Mouse (Mus musculus): ENCODE measurements around the gene Smox. TPM values are rescaled to one million over a fixed set of nuclear protein-coding genes. Genes with fewer than 3 reads are reported as not detected.

Gene Smox
- total and polyA plus RNA-seq, 3 experiments, result 2.2 to 5.5 TPM; not detected in 1

- Histone ChIP-seq H3K9ac (ENCODE audit: control insufficient read depth, low read depth, low read length, poor library complexity, severe bottlenecking) (no peak overlapping the region), H3K36me3 (ENCODE audit: control insufficient read depth in 1 of 2, insufficient read depth in 2 of 2, low read length in 2 of 2) (no peaks in the 10 kb centered on the region), H3K27me3 (ENCODE audit: control insufficient read depth in 1 of 2, insufficient read depth in 2 of 2, low read length in 2 of 2) (no peaks in the 10 kb centered on the region), H3K27ac (ENCODE audit: control insufficient read depth, low read depth, low read length) (no peak overlapping the region), H3K9me3 (replicated peaks; ENCODE audit: insufficient read depth, low read length) (no peaks in the 10 kb centered on the region), H3K4me1 (ENCODE audit: control insufficient read depth in 1 of 2, insufficient read depth in 2 of 2, low read length in 2 of 2) (no peaks in the 10 kb centered on the region), H3K79me2 (ENCODE audit: control insufficient read depth, insufficient read depth, low read length, poor library complexity) (no peaks in the 10 kb centered on the region), H3K4me3 (ENCODE audit: control insufficient read depth in 1 of 2, insufficient read depth in 1 of 2, low read depth in 2 of 2, low read length in 2 of 2) (no peak overlapping the region)
- DNase-seq (ENCODE audit: low read depth, low spot score), result no peak
- TF ChIP-seq CHD2 (IDR thresholded peaks at IDR 0.05; ENCODE audit: low read length) (no peak), MAZ (IDR thresholded peaks at IDR 0.05; ENCODE audit: low read depth, low read length) (no peak), CTCF (IDR thresholded peaks at IDR 0.05 in 2 of 3, conservative IDR thresholded peaks at IDR 0.05 in 1 of 3; ENCODE audit: control insufficient read depth in 1 of 3, insufficient read depth in 1 of 3, low read depth in 2 of 3, low read length in 3 of 3, poor library complexity in 1 of 3, severe bottlenecking in 1 of 3) (peak in 2 of 3 experiments; percentile 4 to 25; a peak in 2 of 6 replicates), SIN3A (IDR thresholded peaks at IDR 0.05; ENCODE audit: low read length) (no peak), ZC3H11A (IDR thresholded peaks at IDR 0.05; ENCODE audit: low read depth, low read length) (no peak), ETS1 (IDR thresholded peaks at IDR 0.05; ENCODE audit: low read depth, low read length) (no peak)
These were observed 51.2 kb downstream of the Smox start for GRCm38 (mm10) chr2:131542531-131542930.

- no peak overlapping the region for H3K27ac ChIP-seq (ENCODE audit: control insufficient read depth, low read depth, low read length)
- no peaks in the 10 kb centered on the region for H3K36me3 ChIP-seq (ENCODE audit: control insufficient read depth in 1 of 2, insufficient read depth in 2 of 2, low read length in 2 of 2)
- no peak overlapping the region for H3K9ac ChIP-seq (ENCODE audit: control insufficient read depth, low read depth, low read length, poor library complexity, severe bottlenecking)
- no peaks in the 10 kb centered on the region for H3K4me1 ChIP-seq (ENCODE audit: control insufficient read depth in 1 of 2, insufficient read depth in 2 of 2, low read length in 2 of 2)
- TF ChIP-seq SMC3 (IDR thresholded peaks at IDR 0.05; ENCODE audit: low read depth, low read length) (peak; percentile 63), RAD21 (IDR thresholded peaks at IDR 0.05; ENCODE audit: low read depth, low read length) (peak; percentile 20), MYC (IDR thresholded peaks at IDR 0.05; ENCODE audit: low read depth, low read length) (no peak), POLR2A (IDR thresholded peaks at IDR 0.05; ENCODE audit: control insufficient read depth in 1 of 2, insufficient read depth in 1 of 2, low read depth in 1 of 2, low read length in 2 of 2, poor library complexity in 1 of 2) (no peak), MYB (IDR thresholded peaks at IDR 0.05; ENCODE audit: low read depth, low read length) (no peak), CTCF (IDR thresholded peaks at IDR 0.05 in 2 of 3, conservative IDR thresholded peaks at IDR 0.05 in 1 of 3; ENCODE audit: control insufficient read depth in 1 of 3, insufficient read depth in 1 of 3, low read depth in 2 of 3, low read length in 3 of 3, poor library complexity in 1 of 3, severe bottlenecking in 1 of 3) (peak; percentile 52 to 62 (median 56)), CHD2 (IDR thresholded peaks at IDR 0.05; ENCODE audit: low read length) (no peak), EP300 (IDR thresholded peaks at IDR 0.05; ENCODE audit: low read depth in 1 of 2, low read length in 2 of 2) (no peak), MAX (IDR thresholded peaks at IDR 0.05; ENCODE audit: low read length) (no peak)
- DNase-seq (ENCODE audit: low read depth, low spot score), result peak; percentile 47
- no peaks in the 10 kb centered on the region for H3K27me3 ChIP-seq (ENCODE audit: control insufficient read depth in 1 of 2, insufficient read depth in 2 of 2, low read length in 2 of 2)
- no peaks in the 10 kb centered on the region for H3K9me3 ChIP-seq (replicated peaks; ENCODE audit: insufficient read depth, low read length)
- H3K79me2 ChIP-seq (ENCODE audit: control insufficient read depth, insufficient read depth, low read length, poor library complexity), result no peaks in the 10 kb centered on the region
- H3K4me3 ChIP-seq (ENCODE audit: control insufficient read depth in 1 of 2, insufficient read depth in 1 of 2, low read depth in 2 of 2, low read length in 2 of 2), result no peak overlapping the region
These were observed 54.4 kb downstream of the Smox start for GRCm38 (mm10) chr2:131545386-131546307.

GRCm38 (mm10) chr2:131546308-131546700, 55.0 kb downstream of the Smox start:
- Histone ChIP-seq H3K9ac (ENCODE audit: control insufficient read depth, low read depth, low read length, poor library complexity, severe bottlenecking) (no peak overlapping the region), H3K79me2 (ENCODE audit: control insufficient read depth, insufficient read depth, low read length, poor library complexity) (no peaks in the 10 kb centered on the region), H3K4me1 (ENCODE audit: control insufficient read depth in 1 of 2, insufficient read depth in 2 of 2, low read length in 2 of 2) (no peaks in the 10 kb centered on the region), H3K4me3 (ENCODE audit: control insufficient read depth in 1 of 2, insufficient read depth in 1 of 2, low read depth in 2 of 2, low read length in 2 of 2) (no peak overlapping the region), H3K27me3 (ENCODE audit: control insufficient read depth in 1 of 2, insufficient read depth in 2 of 2, low read length in 2 of 2) (no peaks in the 10 kb centered on the region), H3K27ac (ENCODE audit: control insufficient read depth, low read depth, low read length) (no peak overlapping the region), H3K36me3 (ENCODE audit: control insufficient read depth in 1 of 2, insufficient read depth in 2 of 2, low read length in 2 of 2) (no peaks in the 10 kb centered on the region), H3K9me3 (replicated peaks; ENCODE audit: insufficient read depth, low read length) (no peaks in the 10 kb centered on the region)
- DNase-seq (ENCODE audit: low read depth, low spot score), result no peak
- TF ChIP-seq ZMIZ1 (IDR thresholded peaks at IDR 0.05; ENCODE audit: low read depth, low read length) (no peak), MAFK (IDR thresholded peaks at IDR 0.05; ENCODE audit: borderline replicate concordance, low read depth, low read length) (no peak), UBTF (IDR thresholded peaks at IDR 0.05; ENCODE audit: borderline replicate concordance, insufficient read depth, low read depth, low read length) (no peak), ZNF384 (IDR thresholded peaks at IDR 0.05; ENCODE audit: low read depth, low read length) (no peak), BHLHE40 (IDR thresholded peaks at IDR 0.05; ENCODE audit: borderline replicate concordance, low read depth, low read length) (no peak), POLR2AphosphoS2 (IDR thresholded peaks at IDR 0.05; ENCODE audit: low read length) (no peak), EP300 (IDR thresholded peaks at IDR 0.05; ENCODE audit: low read depth in 1 of 2, low read length in 2 of 2) (no peak), SMC3 (IDR thresholded peaks at IDR 0.05; ENCODE audit: low read depth, low read length) (no peak), TCF12 (IDR thresholded peaks at IDR 0.05; ENCODE audit: low read depth, low read length) (no peak), MYB (IDR thresholded peaks at IDR 0.05; ENCODE audit: low read depth, low read length) (no peak), MAX (IDR thresholded peaks at IDR 0.05; ENCODE audit: low read length) (no peak), MXI1 (IDR thresholded peaks at IDR 0.05; ENCODE audit: low read depth, low read length) (no peak), RAD21 (IDR thresholded peaks at IDR 0.05; ENCODE audit: low read depth, low read length) (no peak), ELF1 (IDR thresholded peaks at IDR 0.05; ENCODE audit: low read depth, low read length) (no peak)
